Mouse (Mus musculus): ENCODE measurements around the gene Cx3cl1. TPM values are rescaled to one million over a fixed set of nuclear protein-coding genes. Genes with fewer than 3 reads are reported as not detected.

The Cx3cl1 gene
- polyA plus RNA-seq, 1 experiment from 2014 or later, result 10.1 TPM

DNA sequence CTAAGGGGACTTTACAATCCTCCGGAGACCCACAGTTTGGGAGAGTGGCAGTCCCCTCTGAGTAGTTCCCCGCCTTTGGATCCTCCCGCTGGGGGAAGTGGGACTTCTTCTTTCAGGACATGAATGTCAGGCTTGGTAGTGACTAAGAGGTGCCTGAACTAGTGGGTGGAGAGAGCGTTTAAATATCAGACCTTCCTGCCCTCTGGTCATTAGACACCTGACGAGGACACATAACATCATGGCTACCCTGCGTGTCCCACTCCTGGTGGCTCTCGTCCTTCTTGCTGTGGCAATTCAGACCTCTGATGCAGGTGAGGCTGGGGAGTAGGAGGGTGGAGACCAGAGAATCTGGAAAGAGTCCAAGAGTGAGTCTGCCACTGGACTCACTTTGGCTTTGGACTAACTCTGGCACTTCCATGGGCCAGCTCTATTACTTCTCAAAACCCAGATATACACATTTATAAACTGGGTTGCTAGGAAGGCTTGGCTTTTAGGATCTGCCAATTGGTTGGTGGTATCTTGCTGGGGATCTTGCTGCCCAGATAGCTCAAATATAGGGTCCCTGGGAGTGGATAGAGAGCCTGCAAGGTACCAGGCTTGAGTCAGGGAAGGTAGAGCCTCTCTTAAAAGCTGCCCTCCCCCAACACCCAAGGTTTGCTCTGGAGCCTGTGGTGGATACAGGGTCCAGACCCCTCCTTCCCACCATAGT is 26.2 kb upstream of the Cx3cl1 start, which contains the start of gene Ccl22:
Gene Ccl22, plus strand, starts transcription at position 115 of the 709 bp plus-strand sequence.
- no peak for ATAC-seq (ENCODE audit: insufficient read depth, low FRiP score, low read depth)
- Histone ChIP-seq H3K9me3 (no peaks in the 10 kb centered on the region), H3K4me1 (no peaks in the 10 kb centered on the region), H3K27me3 (replicated peaks) (no peaks in the 10 kb centered on the region), H3K36me3 (no peaks in the 10 kb centered on the region), H3K9ac (no peak within 1 kb of the TSS), H3K4me2 (no peak within 1 kb of the TSS), H3K4me3 (replicated peaks) (no peak within 1 kb of the TSS), H3K27ac (no peak within 1 kb of the TSS)
- WGBS, result 86% methylated on average over 7 of the region's 7 CpGs

DNA sequence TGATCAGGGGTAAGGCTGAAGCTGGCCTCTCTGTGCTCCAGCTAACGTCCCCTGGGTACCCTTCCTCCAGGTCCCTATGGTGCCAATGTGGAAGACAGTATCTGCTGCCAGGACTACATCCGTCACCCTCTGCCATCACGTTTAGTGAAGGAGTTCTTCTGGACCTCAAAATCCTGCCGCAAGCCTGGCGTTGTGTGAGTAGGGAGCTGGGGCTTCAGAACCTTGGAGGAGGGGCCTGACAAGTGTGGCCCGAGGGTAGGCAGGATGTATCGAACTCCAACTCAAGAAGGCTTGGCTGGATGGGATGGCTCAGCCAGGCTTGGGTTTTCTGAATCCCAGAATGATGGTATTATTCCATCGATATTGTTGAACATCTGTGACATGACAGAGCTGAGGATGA is 25.0 kb upstream of the Cx3cl1 start:
- H3K4me1 ChIP-seq, result no peaks in the 10 kb centered on the region
- H3K9me3 ChIP-seq, result no peaks in the 10 kb centered on the region
- ATAC-seq (ENCODE audit: insufficient read depth, low FRiP score, low read depth), result no peak
- no peaks in the 10 kb centered on the region for H3K27me3 ChIP-seq (replicated peaks)
- 81% methylated on average over 8 of the region's 8 CpGs for WGBS
- no peak overlapping the region for H3K27ac ChIP-seq
- H3K4me3 ChIP-seq (replicated peaks), result no peak overlapping the region
- H3K9ac ChIP-seq, result no peak overlapping the region
- H3K36me3 ChIP-seq, result no peaks in the 10 kb centered on the region
- no peak overlapping the region for H3K4me2 ChIP-seq

DNA sequence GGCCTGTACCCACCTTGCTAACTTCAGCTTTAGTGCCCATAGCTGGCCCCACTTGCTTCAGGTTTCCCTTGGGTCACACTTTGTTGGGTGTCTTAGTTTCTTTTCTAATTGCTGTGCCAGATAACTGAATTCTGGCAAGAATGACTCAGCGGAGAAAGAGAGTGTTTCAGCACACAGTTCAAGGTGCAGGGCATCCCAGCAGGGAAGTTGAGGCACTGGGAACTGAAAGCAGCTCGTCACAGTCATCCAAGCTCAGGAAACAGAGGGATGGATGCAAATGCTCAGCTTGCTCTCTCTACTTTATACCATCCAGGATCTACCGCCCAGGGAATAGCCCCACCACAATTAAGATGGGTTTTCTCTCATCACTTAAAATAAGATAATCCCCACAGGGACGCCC is 23.4 kb upstream of the Cx3cl1 start:
- no peaks in the 10 kb centered on the region for H3K27me3 ChIP-seq (replicated peaks)
- no peak overlapping the region for H3K4me2 ChIP-seq
- 63% methylated on average over 4 of the region's 4 CpGs for WGBS
- H3K4me3 ChIP-seq (replicated peaks), result no peak overlapping the region
- H3K27ac ChIP-seq, result no peak overlapping the region
- no peaks in the 10 kb centered on the region for H3K9me3 ChIP-seq
- H3K9ac ChIP-seq, result no peak overlapping the region
- H3K4me1 ChIP-seq, result no peaks in the 10 kb centered on the region
- no peaks in the 10 kb centered on the region for H3K36me3 ChIP-seq
- ATAC-seq (ENCODE audit: insufficient read depth, low FRiP score, low read depth), result no peak

DNA sequence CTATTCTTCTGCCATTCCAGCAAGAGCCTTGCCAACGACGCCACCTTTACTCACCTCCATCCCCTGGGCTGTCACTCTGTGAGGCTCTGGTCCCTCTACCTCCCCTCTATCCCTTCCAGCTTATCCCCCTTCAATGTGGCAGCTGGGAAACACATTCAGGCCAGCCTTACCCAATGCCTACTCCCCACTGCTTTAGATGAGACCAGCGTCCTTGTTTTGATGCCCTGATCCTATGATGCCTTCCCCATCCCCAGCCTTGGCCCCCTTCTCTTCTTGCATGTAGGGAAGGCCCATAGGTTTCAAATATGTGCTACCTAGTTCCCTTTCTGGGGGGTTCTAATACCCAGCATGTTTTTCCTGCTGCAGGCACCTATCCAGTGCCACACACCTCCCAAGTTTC is 21.9 kb upstream of the Cx3cl1 start:
- Histone ChIP-seq H3K27me3 (replicated peaks) (no peaks in the 10 kb centered on the region), H3K4me1 (no peaks in the 10 kb centered on the region), H3K27ac (no peak overlapping the region), H3K36me3 (no peaks in the 10 kb centered on the region), H3K4me3 (replicated peaks) (no peak overlapping the region), H3K4me2 (no peak overlapping the region), H3K9ac (no peak overlapping the region), H3K9me3 (no peaks in the 10 kb centered on the region)
- 66% methylated on average over 3 of the region's 3 CpGs for WGBS
- ATAC-seq (ENCODE audit: insufficient read depth, low FRiP score, low read depth), result no peak

DNA sequence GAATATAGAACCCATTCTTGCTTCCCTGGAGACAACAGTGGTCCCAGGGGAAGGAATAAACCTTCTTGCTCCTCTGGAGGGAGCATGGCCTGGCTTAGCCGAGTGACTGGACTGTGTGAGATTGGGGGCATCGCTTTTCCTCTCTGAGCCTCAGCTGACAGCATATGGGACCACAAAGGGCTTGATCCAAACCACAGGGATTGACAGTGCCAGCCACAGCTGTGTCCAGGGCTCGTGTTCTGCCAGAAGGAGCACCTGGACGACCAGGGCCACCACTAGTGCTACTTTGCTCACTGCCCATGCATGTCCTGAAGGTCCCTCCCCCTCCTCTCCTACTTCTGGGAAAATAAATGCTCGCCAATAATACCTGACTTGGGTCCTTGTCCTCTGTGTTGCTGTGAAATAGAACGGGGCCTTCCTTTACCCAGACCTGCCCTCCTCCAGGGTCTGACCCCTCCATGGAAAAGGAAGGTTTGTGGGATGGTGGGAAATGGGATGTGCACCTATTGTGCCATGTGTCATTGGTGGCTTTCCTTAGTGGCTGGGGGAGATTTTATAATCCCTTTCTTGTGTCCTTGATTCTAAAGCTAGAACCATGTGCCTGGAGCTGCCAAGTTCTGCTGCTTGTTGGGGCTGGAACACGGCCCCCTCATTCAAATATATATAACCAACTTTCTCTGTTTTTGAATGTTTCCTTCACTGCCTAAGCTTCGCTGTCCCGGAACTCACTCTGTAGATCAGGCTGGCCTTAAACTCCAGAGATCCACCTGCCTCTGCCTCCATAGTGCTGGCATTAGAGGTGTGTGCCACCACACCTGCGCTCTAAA is 20.6 kb upstream of the Cx3cl1 start:
- Histone ChIP-seq H3K27ac (no peak overlapping the region), H3K4me3 (replicated peaks) (no peak overlapping the region), H3K36me3 (no peaks in the 10 kb centered on the region), H3K4me1 (no peaks in the 10 kb centered on the region), H3K4me2 (no peak overlapping the region), H3K9me3 (no peaks in the 10 kb centered on the region), H3K9ac (no peak overlapping the region), H3K27me3 (replicated peaks) (no peaks in the 10 kb centered on the region)
- ATAC-seq (ENCODE audit: insufficient read depth, low FRiP score, low read depth), result no peak
- 77% methylated on average over 10 of the region's 10 CpGs for WGBS

GRCm38 (mm10) chr8:94754006-94754405 is 17.8 kb upstream of the Cx3cl1 start:
- ATAC-seq (ENCODE audit: insufficient read depth, low FRiP score, low read depth), result no peak
- H3K27me3 ChIP-seq (replicated peaks), result no peaks in the 10 kb centered on the region
- H3K4me3 ChIP-seq (replicated peaks), result no peak overlapping the region
- no peaks in the 10 kb centered on the region for H3K36me3 ChIP-seq
- H3K4me1 ChIP-seq, result no peaks in the 10 kb centered on the region
- H3K9me3 ChIP-seq, result no peaks in the 10 kb centered on the region
- no peak overlapping the region for H3K27ac ChIP-seq
- 83% methylated on average over 2 of the region's 2 CpGs for WGBS
- H3K4me2 ChIP-seq, result no peak overlapping the region
- no peak overlapping the region for H3K9ac ChIP-seq

DNA sequence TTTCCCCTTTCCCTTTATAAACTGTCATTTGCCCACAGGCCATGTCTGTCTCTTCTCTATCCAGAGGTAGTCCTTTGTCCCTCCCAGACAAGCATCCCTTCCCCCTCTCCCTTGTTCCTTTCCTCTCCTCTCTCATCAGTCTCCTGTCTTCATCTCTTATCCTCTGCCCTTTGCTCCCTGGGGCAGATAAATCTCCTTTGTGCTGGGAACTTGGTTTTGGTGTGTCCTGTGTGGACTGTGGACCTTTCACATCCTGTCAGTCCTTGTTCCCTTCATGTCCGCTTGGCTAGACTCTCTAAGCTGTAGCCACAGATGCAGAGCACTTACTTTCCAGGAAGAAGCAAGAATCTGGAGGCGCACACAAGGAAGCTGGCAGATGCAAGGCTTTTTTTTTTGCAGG is 17.3 kb upstream of the Cx3cl1 start:
- no peaks in the 10 kb centered on the region for H3K9me3 ChIP-seq
- H3K27ac ChIP-seq, result no peak overlapping the region
- no peak overlapping the region for H3K4me3 ChIP-seq (replicated peaks)
- WGBS, result 73% methylated on average over 2 of the region's 2 CpGs
- no peaks in the 10 kb centered on the region for H3K36me3 ChIP-seq
- H3K27me3 ChIP-seq (replicated peaks), result no peaks in the 10 kb centered on the region
- no peak overlapping the region for H3K9ac ChIP-seq
- no peaks in the 10 kb centered on the region for H3K4me1 ChIP-seq
- no peak overlapping the region for H3K4me2 ChIP-seq
- no peak for ATAC-seq (ENCODE audit: insufficient read depth, low FRiP score, low read depth)

GRCm38 (mm10) chr8:94767035-94767434 is 4.8 kb upstream of the Cx3cl1 start:
- H3K9me3 ChIP-seq, result no peaks in the 10 kb centered on the region
- ATAC-seq (ENCODE audit: insufficient read depth, low FRiP score, low read depth), result no peak
- no peak overlapping the region for H3K9ac ChIP-seq
- H3K4me2 ChIP-seq, result no peak overlapping the region
- no peaks in the 10 kb centered on the region for H3K36me3 ChIP-seq
- 45% methylated on average over 9 of the region's 9 CpGs for WGBS
- no peak overlapping the region for H3K27ac ChIP-seq
- H3K4me1 ChIP-seq, result peaks cover 12% of the 10 kb centered on the region
- no peak overlapping the region for H3K4me3 ChIP-seq (replicated peaks)
- H3K27me3 ChIP-seq (replicated peaks), result 0 out of 2 replicates have a peak, but pooled peaks cover 9% of the 10 kb centered on the region

- H3K9me3 ChIP-seq, result no peaks in the 10 kb centered on the region
- H3K36me3 ChIP-seq, result no peaks in the 10 kb centered on the region
- WGBS, result 26% methylated on average over 6 of the region's 6 CpGs
- H3K4me1 ChIP-seq, result peaks cover 27% of the 10 kb centered on the region
- peak overlapping the region; percentile 93; the same call in 1 of the 2 replicates for H3K4me2 ChIP-seq
- no peak overlapping the region for H3K4me3 ChIP-seq (replicated peaks)
- H3K27ac ChIP-seq, result peak overlapping the region; percentile 68
- peaks cover 26% of the 10 kb centered on the region for H3K27me3 ChIP-seq (replicated peaks)
- ATAC-seq (ENCODE audit: insufficient read depth, low FRiP score, low read depth), result peak; percentile 66
- H3K9ac ChIP-seq, result no peak overlapping the region
Measured at GRCm38 (mm10) chr8:94770945-94771344, 864 bp upstream of the Cx3cl1 start.

- WGBS, result 52% methylated on average over 6 of the region's 6 CpGs
- H3K27ac ChIP-seq, result no peak overlapping the region
- H3K9me3 ChIP-seq, result no peaks in the 10 kb centered on the region
- H3K9ac ChIP-seq, result no peak overlapping the region
- peaks cover 26% of the 10 kb centered on the region for H3K27me3 ChIP-seq (replicated peaks)
- no peaks in the 10 kb centered on the region for H3K36me3 ChIP-seq
- H3K4me1 ChIP-seq, result peaks cover 30% of the 10 kb centered on the region
- peak overlapping the region; percentile 54 for H3K4me3 ChIP-seq (replicated peaks)
- H3K4me2 ChIP-seq, result peak overlapping the region; percentile 93
- ATAC-seq (ENCODE audit: insufficient read depth, low FRiP score, low read depth), result no peak
Measured at GRCm38 (mm10) chr8:94773048-94773447, 1.2 kb downstream of the Cx3cl1 start.

DNA sequence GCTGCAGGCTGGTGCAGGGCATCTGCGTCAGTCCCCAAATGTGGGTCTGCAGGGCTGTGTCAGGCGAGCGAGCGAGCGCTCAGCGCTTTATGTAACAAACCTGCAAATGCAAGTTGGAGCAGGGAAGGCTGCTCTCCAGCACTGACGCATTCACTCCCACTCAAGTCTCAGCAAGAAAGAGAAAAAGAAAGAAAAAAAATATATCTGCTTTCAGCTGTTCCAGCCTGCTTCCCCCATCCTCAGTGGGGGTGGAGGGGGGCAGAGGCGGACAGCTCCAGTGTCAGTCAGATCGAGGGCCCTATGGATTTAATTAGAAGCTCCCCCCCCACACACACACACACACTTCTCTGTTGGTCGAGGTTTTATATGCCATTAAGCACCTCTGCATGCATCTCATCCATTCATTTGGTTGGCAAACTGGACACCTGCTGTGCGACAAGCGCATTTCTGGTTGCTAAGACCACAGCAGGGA is 1.9 kb downstream of the Cx3cl1 start:
- no peak for ATAC-seq (ENCODE audit: insufficient read depth, low FRiP score, low read depth)
- peaks cover 26% of the 10 kb centered on the region for H3K27me3 ChIP-seq (replicated peaks)
- 23% methylated on average over 12 of the region's 12 CpGs for whole genome bisulfite sequencing
- no peaks in the 10 kb centered on the region for H3K36me3 ChIP-seq
- no peak overlapping the region for H3K4me3 ChIP-seq (replicated peaks)
- peaks cover 37% of the 10 kb centered on the region for H3K4me1 ChIP-seq
- H3K9ac ChIP-seq, result no peak overlapping the region
- H3K9me3 ChIP-seq, result no peaks in the 10 kb centered on the region
- no peak overlapping the region for H3K27ac ChIP-seq
- no peak overlapping the region for H3K4me2 ChIP-seq

DNA sequence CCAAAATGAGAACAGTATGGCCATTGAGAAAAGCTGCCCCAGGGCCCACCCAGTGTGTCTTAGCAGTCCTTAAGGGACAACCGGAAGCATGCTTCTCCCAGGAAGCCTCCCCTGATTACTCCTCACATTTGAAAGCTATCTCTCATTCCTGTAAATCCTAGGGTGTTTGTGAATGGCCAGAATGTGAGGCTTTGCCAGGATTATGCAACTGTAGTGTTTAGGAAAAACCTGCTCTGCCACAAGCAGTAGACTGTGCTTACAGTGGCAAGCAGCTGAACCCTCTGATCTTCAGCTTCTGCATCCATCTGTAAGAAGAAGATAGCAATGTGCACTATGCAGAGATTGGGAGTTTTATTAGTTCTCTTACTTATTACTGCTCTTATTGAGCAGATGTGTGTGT is 2.8 kb downstream of the Cx3cl1 start:
- ATAC-seq (ENCODE audit: insufficient read depth, low FRiP score, low read depth), result no peak
- H3K9me3 ChIP-seq, result no peaks in the 10 kb centered on the region
- H3K27me3 ChIP-seq (replicated peaks), result peaks cover 26% of the 10 kb centered on the region
- H3K36me3 ChIP-seq, result no peaks in the 10 kb centered on the region
- peaks cover 39% of the 10 kb centered on the region for H3K4me1 ChIP-seq
- H3K27ac ChIP-seq, result no peak overlapping the region
- no peak overlapping the region for H3K4me3 ChIP-seq (replicated peaks)
- no peak overlapping the region for H3K9ac ChIP-seq
- H3K4me2 ChIP-seq, result no peak overlapping the region
- 85% methylated on average over 1 of the region's 1 CpGs for WGBS

All from stomach, embryonic 15.5 days (tissue).